Mouse (Mus musculus) ES-CJ7 (cell line): Measurements from ENCODE around the gene Hebp2.

ENCODE experiments used
- DNase-seq: peaks from one replicate; pipeline ENCODE4 v3.0.0; 2011; ENCODE audit warnings: low read depth, low spot score

Hebp2 gene

DNA sequence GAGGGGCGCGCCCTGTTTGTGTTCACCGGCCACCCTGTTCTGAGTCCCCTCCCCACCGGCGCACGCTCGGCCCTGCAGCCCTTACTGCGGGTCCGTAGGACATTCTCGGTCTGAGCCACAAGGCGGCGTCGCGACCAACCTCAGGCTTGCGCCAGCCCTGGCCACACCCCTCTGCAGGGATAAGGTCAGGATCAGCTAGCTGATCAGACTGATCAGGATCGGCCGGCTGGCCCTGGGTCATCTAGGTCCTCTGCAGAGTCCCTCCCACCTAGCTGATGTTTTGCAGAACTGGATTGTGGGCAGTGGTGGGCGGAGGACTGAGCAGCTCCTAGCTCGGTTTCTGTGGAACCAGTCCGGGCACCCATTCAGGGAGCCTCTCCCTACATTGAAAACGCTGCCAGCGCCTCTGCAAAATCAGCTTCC is at the start of gene Hebp2:
Gene Hebp2 (minus strand): TSS at position 264 of the 423 bp plus-strand sequence.
- peak; percentile 88 for DNase-seq

DNA sequence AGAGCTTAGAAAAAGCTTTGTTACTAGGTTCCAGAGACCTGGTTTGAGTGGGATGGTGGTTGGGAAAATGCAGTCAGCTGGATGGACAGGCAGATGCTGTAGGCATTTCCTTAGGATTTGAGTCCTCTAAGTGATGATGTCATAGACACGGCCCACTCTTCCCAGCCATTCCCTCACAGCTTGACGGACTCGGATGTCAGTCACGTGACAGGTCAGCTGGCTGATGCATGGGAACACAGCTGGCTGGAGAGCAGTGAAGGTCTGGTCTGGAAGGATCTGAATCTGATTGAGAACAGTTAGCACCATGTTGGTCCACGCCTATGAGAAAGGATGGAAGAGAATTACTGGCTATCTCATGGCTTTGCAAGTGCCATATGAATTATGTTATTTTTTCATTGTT is 43.6 kb upstream of the Hebp2 start:
- peak; percentile 41 for DNase-seq

DNA sequence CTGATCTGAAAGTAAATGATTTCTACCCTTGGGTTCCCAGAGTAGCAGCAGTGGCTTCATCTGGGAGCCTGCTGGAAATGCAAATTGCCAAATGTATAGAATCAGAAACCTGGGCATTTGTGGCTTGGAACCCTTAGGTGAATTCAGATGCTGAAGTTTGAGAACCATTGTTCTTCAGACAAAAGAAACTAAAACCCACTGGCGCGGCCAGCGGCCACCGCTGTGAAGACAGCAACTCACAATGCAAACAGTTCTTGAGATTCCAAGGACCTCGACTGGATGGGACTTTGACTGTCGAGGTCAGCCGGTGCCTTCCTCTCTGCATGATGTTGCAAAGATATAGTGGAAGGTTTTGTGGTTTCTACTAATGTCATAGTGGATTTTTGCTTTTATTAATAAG is 38.3 kb upstream of the Hebp2 start:
- DNase-seq, result peak; percentile 73

DNA sequence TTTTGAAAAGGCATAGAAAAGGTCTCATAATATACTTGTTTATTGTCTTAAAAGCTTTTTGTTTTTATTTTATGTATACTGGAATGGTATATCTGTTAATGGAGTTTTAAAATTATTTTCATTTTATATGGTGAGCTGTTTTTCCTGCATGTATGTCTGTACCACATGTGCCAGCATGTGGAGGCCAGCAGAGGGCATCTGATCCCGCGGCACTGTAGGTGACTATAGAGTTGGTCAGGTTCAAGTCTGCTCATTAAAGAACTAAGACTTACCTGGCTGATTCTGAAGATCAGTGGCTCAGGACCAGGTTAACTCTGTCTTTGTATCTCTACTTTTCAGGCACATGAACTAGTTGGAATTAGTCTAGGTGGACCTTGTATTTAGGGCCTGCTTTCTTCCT is 26.7 kb upstream of the Hebp2 start:
- DNase-seq, result peak; percentile 59

DNA sequence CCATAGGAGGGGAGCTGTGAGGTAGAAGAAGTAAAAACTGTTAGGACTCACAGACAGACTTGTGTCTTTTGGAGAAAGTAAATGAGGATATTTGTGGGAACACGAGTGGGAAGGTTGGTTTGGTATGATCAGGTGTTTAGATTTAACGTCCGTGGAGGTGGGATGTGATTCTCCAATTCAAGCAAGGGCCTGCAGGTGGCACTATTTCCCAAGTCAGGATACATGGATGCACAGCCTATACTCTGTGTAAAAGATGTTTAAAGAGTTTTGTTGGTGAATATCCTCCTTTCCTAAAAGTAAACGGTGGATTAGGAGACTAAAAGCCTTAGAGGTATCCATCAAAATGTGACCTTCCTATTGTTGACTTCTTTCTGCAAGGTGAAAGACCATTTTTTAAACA is 17.1 kb upstream of the Hebp2 start:
- DNase-seq, result peak; percentile 44

GRCm38 (mm10) chr10:18561445-18561844 is 15.6 kb upstream of the Hebp2 start:
- DNase-seq, result no peak

DNA sequence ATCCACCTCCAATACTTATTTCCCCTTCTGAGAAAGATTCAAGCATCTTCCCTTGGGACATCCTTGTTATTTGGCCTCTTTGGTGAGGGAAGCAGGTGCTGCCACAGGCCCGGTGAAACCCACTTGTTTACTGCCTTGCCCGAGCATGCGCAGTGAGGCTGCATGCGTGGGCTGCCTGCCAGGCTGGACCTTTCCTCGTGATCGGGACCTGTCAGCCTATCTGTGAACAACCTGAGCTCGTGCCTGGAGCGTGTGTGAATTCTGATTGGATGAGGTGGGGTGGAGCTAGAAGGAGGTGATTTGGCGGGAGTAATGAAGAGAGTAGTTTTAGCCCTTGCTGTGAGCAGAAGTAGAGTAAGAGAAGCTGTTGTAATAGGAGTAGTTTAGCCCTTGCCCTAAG is 13.2 kb upstream of the Hebp2 start:
- DNase-seq, result peak; percentile 78

GRCm38 (mm10) chr10:18549321-18550216 is 3.7 kb upstream of the Hebp2 start:
- peak; percentile 74 for DNase-seq

DNA sequence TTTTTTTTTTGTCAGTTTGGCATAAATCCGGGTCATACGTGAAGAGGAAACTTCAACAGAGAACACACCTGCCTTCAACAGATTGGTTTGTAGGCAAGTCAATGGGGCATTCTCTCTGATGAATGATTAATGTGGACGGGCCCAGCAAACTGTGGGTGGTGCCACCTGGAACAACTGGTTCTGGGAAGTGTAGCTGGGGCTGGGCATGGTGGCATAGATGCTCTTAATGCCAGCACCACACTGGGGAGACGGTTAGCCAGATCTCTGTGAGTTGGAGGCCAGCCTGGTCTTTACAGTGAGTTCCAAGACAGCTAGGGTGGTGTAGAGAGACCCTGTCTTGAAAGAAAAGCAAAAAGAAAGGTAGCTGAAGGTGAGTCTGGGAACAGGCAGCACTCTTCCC is 1.5 kb upstream of the Hebp2 start:
- no peak for DNase-seq

- no peak for DNase-seq
Measured at GRCm38 (mm10) chr10:18545309-18545708, 567 bp downstream of the Hebp2 start.

DNA sequence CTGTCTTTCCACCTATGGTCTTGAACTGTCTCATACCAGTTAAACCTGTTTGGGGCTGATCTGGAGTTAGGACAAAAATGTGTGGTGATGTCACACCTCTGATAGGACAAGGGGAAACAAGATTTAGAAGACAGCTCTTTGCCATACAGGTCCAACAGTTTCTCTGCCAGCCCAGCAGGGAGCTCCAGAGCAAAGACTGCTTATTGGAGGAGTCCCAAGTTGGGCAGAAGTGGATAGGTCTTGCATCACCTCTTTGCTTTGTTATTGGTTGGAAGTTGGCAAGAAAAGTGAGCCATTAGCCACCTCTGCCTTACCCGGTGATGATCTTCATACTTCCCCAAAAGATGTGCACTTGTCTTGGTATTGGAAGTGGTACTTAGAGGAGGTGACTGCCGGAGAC is 9.0 kb downstream of the Hebp2 start:
- no peak for DNase-seq

DNA sequence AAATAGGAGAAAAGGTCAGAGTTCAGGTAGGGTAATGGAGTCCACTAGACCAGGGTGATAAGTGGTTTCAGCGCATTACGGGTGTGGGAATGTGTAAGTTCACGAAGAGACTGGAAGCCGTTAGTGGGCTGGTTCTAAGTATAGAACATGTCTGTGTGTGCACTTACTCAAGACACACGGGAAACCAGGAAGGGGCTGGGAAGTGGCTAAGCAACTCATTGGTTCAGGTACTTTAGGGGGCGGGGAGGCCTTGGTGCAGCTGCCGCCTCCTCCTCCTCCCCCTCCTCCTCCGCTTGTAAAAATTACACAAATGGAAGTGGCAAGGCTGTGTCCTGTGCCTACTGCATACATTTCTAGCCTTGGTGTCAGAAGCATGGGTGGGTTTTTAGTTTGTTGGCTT is 13.6 kb downstream of the Hebp2 start:
- DNase-seq, result peak; percentile 35

- no peak for DNase-seq
Measured at GRCm38 (mm10) chr10:18530161-18530560, 15.7 kb downstream of the Hebp2 start.

GRCm38 (mm10) chr10:18529177-18529576 is 16.7 kb downstream of the Hebp2 start:
- no peak for DNase-seq

DNA sequence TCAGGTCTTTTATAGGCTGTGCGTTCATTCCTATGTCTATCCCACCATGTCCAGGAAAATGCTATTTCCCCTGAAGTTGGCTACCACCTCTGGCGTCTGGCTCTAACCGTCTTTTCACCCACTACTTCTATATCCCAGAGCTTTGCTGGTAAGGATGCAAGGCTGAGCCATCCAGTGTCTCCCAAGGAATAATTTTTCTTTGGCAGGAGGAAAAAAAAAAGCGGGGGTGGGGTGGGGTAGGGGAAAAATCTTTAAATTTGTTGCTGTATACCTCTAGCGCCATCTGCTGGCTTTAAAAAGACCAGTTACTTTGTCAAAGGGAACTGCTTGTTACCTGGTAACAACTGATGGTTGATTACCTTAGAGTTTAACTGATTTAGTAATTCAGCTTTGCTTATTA is 17.4 kb downstream of the Hebp2 start:
- DNase-seq, result peak; percentile 36

GRCm38 (mm10) chr10:18527766-18528165 is 18.1 kb downstream of the Hebp2 start:
- no peak for DNase-seq

GRCm38 (mm10) chr10:18526851-18527675 is 18.8 kb downstream of the Hebp2 start:
- DNase-seq, result no peak

GRCm38 (mm10) chr10:18526184-18526850 is 19.6 kb downstream of the Hebp2 start:
- no peak for DNase-seq

GRCm38 (mm10) chr10:18525726-18526125 is 20.1 kb downstream of the Hebp2 start:
- no peak for DNase-seq

GRCm38 (mm10) chr10:18525311-18525710 is 20.6 kb downstream of the Hebp2 start:
- DNase-seq, result no peak

DNA sequence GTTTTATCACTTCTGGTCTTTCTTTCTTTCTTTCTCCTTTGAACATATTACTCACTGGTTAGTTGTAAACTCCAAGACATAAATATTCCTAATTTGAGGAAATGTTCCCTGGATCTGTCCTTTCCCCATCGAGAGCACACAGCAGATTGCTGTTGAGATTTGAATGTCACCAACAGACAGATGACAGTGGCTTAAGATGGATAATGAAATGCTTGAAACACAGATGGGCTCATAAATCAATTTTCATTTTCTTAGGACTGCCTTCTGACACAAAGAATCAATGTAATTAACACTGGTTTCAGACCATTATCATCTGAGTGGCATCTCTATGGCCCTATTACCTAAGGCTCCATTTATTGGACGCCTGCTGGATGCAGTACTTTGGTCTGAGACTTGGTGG is 23.3 kb downstream of the Hebp2 start:
- DNase-seq, result no peak

DNA sequence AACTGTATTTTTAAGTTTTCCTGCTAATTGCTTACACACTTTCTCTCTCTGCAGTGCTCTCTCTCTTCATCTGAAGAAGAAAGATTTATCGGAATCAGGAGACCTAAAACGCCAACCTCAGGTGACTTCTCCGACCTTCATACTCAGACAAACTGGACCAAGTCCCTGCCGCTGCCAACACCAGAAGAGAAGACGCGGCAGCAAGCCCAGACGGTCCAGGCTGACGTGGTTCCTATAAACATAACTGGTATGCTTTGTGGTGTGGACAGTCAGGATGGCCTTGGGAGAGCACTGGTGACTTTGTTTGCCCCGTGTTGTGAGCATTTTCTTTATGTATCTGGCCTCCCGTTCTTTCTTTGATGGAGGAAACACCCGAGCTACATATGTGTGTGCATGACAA is 34.4 kb downstream of the Hebp2 start:
- DNase-seq, result no peak
